Mouse (Mus musculus) lung, adult 2 months (tissue): ENCODE results near the gene Ppil4.

Experiments used
- CTCF ChIP-seq: fragments of 200-500 bp; IDR thresholded peaks from 2 replicates; pipeline ENCODE4 v1.5.1; 2011; ENCODE audit warnings: mild to moderate bottlenecking, low read length, control low read depth; ENCODE audit not compliant: insufficient read depth
- POLR2A ChIP-seq: fragments of 200-500 bp; IDR thresholded peaks from 2 replicates; pipeline ENCODE4 v1.6.1; 2011; ENCODE audit warnings: low read depth, mild to moderate bottlenecking, control low read depth, low read length, borderline replicate concordance; ENCODE audit errors: extremely low read depth

DNA sequence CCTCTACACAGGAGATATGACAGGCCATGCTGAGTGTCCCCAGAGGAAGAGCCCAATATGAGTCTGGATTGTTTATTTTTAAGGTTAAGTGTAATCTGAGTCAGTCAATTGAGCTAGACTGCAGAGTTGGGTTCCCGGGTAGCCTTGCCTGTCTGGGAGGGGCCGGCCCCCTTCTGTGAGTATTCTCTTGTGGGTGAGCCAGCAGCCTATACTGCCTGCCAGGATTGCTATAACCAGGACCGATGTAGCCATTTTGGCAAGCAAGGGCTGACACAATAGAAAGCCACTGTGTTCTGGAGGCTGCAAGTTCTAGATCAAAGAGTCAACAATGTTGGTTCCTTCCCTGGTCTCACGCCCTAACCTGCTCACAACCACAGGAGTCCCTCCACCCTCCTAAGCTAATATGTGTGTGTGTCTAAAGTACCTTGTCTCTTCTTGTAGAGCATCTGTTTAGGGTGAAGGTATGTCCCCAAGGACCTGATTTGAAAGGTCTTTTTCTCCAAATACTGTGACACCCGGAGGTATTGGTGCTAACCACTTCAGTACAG, 46.3 kb downstream of the Ppil4 start:
- no peak for TF ChIP-seq CTCF
- no peak for TF ChIP-seq POLR2A
